Mouse (Mus musculus) embryo, embryonic 11 days (tissue): ENCODE measurements at regions not wholly inside any gene's neighbourhood (a gene's known extent, or its start where the extent isn't known, plus 50 kb on each side); places are given as distances from the start of the nearest gene placed in this dataset.
A peak's percentile ranks its signal among the peaks of the same experiment; 100 is the strongest.

Experiments used
- DNase-seq: peaks from one replicate; pipeline ENCODE4 v3.0.0-alpha.2; 2015

- no peak for DNase-seq
Measured at GRCm38 (mm10) chr4:105397451-105397850, 240.3 kb downstream of the Plpp3 start.

GRCm38 (mm10) chr4:105402021-105402420, 244.9 kb downstream of the Plpp3 start:
- DNase-seq, result no peak

GRCm38 (mm10) chr4:105403169-105403568, 246.0 kb downstream of the Plpp3 start:
- no peak for DNase-seq

GRCm38 (mm10) chr4:105403686-105404085, 246.5 kb downstream of the Plpp3 start:
- no peak for DNase-seq

- DNase-seq, result no peak
Measured at GRCm38 (mm10) chr4:105405728-105406127, 248.6 kb downstream of the Plpp3 start.

- DNase-seq, result peak; percentile 71
Measured at GRCm38 (mm10) chr4:105406786-105407464, 249.8 kb downstream of the Plpp3 start.

- no peak for DNase-seq
Measured at GRCm38 (mm10) chr4:105408896-105409295, 251.7 kb downstream of the Plpp3 start.

GRCm38 (mm10) chr4:105417166-105417565, 260.0 kb downstream of the Plpp3 start:
- no peak for DNase-seq

GRCm38 (mm10) chr4:105422466-105422865, 265.3 kb downstream of the Plpp3 start:
- no peak for DNase-seq

GRCm38 (mm10) chr4:105423727-105424201, 266.6 kb downstream of the Plpp3 start:
- DNase-seq, result no peak

- no peak for DNase-seq
Measured at GRCm38 (mm10) chr4:105425086-105425485, 267.9 kb downstream of the Plpp3 start.

GRCm38 (mm10) chr4:105427581-105427980, 270.4 kb downstream of the Plpp3 start:
- no peak for DNase-seq

GRCm38 (mm10) chr4:105429381-105430100, 272.4 kb downstream of the Plpp3 start:
- DNase-seq, result no peak

- no peak for DNase-seq
Measured at GRCm38 (mm10) chr4:105432461-105432860, 275.3 kb downstream of the Plpp3 start.

- DNase-seq, result no peak
Measured at GRCm38 (mm10) chr4:105437141-105437540, 280.0 kb downstream of the Plpp3 start.

GRCm38 (mm10) chr4:105449046-105449860, 292.1 kb downstream of the Plpp3 start:
- DNase-seq, result no peak

- no peak for DNase-seq
Measured at GRCm38 (mm10) chr4:105450881-105451280, 293.7 kb downstream of the Plpp3 start.

GRCm38 (mm10) chr4:105451871-105452270, 294.7 kb downstream of the Plpp3 start:
- DNase-seq, result no peak

- no peak for DNase-seq
Measured at GRCm38 (mm10) chr4:105456955-105457621, 299.9 kb downstream of the Plpp3 start.

GRCm38 (mm10) chr4:105459991-105460688, 303.0 kb downstream of the Plpp3 start:
- DNase-seq, result no peak

- DNase-seq, result no peak
Measured at GRCm38 (mm10) chr4:105460689-105461005, 303.5 kb downstream of the Plpp3 start.

- no peak for DNase-seq
Measured at GRCm38 (mm10) chr4:105467811-105468210, 310.7 kb downstream of the Plpp3 start.
